Mouse (Mus musculus): ENCODE results near the gene Gramd1b. TPM values are rescaled to one million over a fixed set of nuclear protein-coding genes. Genes with fewer than 3 reads are reported as not detected.

Gramd1b gene
- total RNA-seq, 2 experiments from 2014 or later = 1.1 to 5.4 TPM

DNA sequence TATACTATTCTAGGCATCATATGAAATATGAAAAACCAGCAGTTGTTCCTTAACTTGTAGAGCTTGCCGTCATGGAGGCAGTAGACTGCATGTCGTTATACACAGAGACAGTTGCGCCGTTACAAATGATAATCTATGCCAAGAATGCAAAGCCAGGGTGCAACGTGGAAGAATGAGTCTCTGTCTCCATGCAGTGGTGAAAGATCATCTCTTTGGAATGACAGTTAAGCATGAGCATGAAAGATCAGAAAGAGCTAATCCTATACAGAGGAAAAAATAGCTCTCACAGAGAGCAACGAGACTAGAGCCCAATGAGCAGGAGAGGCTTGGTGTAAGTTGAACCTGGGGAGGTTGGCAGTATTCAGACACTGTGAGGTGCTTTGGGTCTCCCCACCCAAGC lies 284.5 kb downstream of the Gramd1b start:
- ATAC-seq (replicated peaks; ENCODE audit: low FRiP score, poor library complexity, severe bottlenecking) = no peak

DNA sequence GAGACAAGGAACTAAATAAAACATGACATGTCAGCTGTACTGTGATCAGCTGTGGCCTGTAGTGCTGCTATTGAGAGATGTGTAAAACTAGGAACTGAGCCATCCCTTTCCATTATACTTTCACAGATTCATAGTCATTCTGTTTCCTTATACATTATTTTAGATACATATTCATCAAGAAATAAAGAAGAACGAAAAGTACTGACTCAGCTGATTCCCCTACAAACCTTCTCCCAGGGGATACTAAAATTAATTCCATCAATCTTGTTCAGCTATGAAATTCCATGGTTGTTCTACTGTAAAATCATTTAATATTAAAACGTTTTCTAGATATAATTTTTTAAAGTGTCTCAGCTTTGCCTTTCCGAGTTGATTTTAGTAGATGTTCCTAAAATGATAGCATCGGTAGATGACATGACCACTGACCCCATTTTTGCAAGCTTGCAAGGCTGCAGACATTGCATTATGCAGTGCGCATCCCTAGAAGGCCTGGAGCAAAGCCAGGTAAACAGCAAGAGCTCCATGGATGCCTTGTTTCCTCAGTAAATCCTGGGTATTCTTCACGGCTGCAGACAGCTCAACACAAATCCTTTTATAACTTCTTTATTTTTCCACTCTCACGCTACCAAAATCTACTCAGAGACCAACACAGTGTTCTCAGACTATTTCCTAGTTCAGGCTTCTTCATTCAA lies 285.1 kb downstream of the Gramd1b start:
- no peak for ATAC-seq (replicated peaks; ENCODE audit: low FRiP score, poor library complexity, severe bottlenecking)

DNA sequence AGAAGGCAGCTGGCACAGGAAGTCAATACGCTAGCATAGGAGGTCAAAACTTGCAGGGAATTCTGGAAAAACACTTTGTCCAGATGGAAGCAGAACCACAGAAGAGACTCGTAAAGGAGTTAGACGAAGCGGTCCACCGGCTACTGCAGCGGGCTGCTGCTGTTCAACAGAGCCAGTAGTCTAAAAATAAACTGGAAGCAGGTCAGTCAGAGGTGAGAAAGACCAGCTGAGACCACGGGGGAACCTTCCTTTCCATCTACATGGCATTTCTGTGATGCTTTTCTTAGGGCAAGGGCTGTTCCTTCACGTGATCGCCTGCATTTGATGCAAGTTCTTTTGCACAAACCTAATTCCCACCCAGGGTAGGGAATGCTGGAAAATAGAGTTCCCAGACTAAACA lies 285.7 kb downstream of the Gramd1b start:
- no peak for ATAC-seq (replicated peaks; ENCODE audit: low FRiP score, poor library complexity, severe bottlenecking)

Other genes starting within 250 kb of the Gramd1b start
- gene Gm21915, start 139.2 kb upstream of the Gramd1b start, total RNA-seq (2015; ENCODE audit: low replicate concordance) = not detected in 2 replicates
- gene Gm21915, start 139.2 kb upstream of the Gramd1b start, total RNA-seq (2017; ENCODE audit: low replicate concordance) = not detected in 2 replicates
- gene Clmp, start 154.6 kb upstream of the Gramd1b start, total RNA-seq (2015; ENCODE audit: low replicate concordance) = not detected in 2 replicates
- 1.3 TPM in 1 of 2 replicates, not detected in the other for gene Clmp, start 154.6 kb upstream of the Gramd1b start, total RNA-seq (2017; ENCODE audit: low replicate concordance)